Mouse (Mus musculus): ENCODE measurements around the gene Rin3.

Rin3 gene

DNA sequence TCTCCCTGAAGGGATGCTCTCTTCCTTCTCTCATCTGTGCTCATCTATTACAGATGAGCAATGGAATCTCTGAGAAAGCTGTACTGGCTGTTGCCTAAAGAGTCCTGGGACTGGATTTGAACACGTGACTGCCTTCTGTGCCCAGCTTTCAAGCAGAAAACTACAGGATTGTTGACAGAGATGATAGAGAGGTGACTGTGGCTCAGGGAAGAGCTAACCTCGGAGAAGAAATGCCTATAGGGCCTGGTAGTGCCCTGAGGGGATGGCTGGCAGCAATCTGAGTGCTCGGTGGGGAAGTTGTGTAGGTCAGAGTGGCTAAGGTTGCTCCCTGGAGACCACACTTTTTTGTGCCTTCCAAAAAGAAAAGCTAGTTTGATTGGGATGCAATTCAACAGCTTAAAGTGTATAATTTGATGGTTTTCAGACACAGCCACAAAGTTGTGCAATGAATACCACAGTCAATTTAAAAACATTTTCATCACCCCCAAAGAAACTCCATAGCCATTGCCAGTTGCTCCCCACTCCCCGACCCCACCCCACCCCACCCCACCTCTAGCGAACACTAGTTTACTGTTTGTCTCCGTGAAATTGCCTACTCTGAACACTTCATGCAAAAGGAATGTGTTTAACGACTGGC is 1.9 kb upstream of the Rin3 start:
- DNase-seq: no peak

DNA sequence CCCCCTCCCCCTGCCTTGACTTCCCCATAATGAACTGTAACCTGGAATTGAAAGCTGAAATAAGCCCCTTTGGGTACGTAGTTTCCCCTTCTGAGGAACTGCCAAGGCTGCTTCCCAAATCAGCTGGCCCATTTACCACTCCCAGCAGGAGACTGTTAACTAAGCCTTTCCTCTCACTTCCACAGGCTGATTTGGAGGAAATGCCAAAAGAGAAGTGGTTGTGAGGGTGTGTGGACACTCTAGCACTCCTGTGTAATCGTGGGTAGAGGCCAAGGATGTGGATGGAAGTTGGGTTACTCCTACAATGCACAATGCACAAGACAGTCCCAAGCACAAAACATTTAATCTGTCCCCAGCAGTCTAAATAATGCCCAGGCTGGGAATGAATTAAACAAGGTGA is 722 bp upstream of the Rin3 start:
- no peak for DNase-seq

DNA sequence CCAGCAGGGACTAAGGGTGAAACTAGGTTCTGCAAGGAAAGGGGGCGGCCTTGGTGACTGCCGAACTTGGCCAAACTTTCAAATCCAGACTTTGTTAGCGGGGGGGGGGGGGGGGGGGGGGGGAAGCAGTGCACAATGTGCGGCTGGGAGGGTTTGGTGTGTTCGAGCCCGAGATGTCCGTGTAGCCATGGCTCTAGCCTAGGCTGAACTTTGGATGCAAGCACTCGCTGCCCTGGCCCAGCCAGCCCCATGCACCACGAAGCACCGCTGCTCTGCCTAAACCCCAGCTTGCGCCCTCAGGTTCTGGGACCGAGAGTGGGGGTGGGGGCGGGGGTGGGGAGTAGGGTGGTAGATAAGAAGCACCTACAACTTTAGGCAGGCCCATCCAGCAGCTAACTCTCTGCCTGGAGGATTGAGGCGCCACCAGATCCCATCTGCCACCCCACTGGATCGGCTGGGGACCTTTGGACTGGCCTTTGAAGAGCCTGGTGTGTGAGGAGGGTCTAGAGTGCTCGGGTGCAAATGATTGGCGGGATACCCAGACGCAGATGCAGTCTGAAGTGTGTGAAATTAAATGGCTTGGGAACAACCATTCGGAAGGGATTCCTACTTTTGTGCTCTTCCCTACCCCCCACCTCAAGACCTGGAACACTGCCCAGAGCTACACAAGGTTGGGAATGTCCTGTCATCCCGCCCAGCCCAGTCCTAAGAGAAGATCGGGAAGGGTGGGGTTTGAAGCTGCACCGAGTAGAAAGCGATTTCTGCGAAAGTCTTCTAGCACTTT is 827 bp downstream of the Rin3 start:
- DNase-seq: peak; percentile 43 to 47

DNA sequence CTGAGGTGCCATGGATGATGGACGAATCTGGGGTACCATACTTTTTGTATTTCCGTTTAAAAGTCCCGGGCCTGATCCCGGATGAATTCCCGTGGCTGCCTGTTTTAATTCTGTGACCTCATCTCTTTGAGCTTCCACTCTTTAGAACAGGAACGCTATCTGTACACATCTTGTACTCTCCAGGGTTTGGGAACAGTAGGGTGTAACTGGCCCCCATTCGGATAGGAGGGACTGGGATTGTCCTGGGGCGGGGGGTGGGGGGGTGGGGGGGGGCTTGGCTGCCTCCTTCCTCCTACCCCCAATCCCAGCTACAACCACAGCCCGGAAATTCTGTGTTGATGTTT is 1.4 kb downstream of the Rin3 start:
- no peak for DNase-seq

DNA sequence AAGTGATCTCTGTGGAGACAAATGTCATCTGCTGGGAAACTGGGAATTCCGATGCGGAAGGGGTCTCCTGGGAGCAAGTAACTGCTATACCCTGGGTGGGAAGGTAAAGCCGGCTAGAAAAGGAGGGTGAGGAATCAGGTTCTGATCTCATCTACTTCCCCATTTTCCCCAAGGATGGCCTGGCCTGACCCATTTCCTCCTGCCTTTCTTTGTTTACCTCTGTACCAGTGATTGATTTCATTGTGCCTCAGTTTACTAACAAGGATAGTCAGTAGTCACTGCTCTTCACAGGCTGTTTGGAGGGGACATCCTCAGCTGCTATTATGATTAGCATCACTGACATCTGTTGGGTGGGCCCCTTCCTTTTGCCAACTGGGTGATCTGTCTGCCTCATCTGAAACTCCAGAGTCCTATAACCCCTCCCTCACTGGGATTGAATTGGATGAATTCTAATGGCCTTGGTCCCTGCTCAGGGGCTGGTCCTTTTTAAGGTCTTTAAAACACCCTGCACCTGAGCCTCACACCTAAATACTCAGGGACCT is 1.8 kb downstream of the Rin3 start:
- no peak for DNase-seq

DNA sequence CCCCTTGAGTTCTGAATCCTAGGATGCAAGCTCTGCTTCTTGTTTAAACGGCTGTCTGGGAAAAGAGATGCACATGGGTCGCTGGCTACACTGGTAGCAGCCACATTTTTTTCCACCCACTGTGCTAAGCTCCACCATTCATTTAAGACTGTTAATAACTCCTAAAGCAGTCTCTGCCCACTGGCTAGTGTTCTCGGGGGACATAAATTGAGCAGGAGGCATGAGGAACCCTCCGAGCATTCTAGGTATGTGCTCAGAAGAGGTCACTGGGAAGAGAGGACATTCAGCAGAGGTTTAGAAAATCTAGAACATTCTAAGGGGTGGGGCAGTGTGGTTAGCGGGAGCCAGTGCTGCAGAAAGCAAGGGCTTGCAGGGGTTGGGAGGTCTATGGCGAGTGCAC is 2.5 kb downstream of the Rin3 start:
- DNase-seq: no peak

DNA sequence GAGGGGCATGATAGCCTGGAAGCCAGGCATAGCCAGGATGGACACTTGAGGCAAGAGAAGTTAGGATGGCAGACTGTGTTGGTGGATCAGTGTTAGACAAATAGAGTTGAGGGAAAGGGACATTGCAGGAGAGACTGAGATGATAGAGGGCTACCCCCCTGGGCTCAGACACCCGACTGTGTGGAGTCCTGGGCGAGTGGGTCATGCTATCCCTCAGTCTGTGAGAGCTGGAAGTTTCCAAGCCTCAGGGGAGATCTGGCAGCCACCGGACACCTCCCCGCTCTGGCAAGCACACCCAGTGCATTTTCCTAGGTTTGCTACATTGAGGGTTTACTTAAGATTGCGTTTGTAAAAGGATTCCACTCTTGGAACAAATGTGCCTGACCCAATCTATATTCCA is 2.9 kb downstream of the Rin3 start:
- DNase-seq: no peak

DNA sequence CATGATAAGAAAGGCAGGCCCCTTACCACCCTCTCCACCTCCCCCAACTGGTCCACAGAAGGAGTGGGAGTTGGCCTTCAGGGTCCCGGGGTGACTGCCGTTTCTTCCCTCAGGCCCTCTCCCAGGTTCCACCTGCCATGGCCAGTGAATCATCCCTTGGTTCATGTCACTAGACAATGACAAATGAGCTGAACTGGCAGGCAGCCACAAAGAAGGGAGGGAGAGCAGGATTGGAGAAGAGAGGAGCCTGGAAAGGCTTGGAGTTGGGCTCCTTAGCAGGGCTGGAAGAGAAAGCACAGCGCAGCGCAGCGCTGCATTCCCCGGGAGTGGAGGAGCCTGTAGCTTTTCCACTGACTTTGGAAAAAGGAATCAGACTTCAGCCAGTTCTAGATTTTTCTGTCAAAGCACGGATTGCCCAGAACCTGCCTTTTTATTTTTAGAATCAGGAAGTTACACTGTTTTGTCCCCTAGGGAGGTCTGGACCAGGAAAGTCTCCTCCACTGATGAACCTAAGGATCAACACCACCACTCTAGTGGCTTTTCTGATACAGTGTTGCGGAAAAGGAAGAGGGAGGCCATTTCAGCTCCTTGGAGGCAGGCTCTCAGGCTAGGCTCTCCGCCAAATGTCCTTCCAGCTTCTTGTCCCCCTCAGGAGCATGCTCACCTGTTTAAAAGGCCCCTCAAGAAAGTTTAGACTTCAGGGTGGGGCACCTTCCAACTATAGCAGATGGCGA is 4.0 kb downstream of the Rin3 start:
- DNase-seq: no peak

DNA sequence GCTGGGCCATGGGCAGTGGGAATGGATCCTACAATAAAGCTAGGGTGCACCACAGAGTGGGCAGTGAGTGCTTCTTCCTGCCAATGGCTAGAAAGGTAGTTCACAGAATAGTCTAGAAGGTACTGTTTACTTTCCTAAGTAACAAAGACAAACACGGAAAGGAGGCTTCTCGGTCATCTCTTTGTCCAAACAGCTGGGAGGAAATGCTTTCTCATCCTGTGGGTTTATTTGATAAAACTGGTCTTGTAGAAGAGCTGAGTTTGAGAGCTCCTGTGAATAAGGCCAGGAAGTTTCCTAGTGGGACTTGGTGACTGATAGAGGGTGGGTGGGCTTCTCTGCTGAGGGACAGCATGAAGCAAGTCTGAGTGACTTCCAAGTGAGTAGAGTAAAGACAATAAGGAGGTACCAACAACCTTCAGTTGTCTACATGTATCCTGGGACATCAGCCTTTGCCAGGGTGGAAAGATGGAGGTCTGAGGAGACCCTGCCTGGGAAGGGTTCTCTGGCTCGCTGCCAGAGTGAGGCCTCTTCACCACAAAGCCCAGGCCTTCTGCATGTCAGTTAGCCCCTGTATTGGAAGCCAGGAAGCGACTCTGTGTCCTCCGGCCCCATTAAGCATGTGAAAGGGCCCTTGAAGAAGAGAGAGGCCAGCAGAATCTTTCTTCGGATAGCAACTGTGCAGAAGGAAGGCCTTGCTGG is 5.2 kb downstream of the Rin3 start:
- DNase-seq: no peak

DNA sequence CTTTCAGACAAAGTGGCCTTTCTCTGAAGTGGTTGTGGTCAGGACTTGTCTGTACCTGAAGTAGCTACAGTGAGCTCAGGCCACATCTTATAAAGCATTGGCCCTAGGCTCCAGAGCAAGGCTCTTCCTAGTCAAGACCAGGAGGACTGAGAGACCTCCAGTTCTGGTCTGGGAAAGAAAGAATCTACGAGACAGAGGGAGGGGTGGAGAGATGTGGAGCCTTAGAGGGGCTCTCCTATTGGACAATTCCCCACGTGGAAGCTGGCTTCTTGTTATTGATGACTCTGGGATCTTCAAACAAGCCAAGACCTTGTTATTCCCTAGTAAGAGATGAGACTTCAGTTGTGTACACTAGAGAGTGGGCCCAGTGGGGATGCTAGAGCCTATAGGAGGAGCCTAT is 6.0 kb downstream of the Rin3 start:
- DNase-seq: no peak

DNA sequence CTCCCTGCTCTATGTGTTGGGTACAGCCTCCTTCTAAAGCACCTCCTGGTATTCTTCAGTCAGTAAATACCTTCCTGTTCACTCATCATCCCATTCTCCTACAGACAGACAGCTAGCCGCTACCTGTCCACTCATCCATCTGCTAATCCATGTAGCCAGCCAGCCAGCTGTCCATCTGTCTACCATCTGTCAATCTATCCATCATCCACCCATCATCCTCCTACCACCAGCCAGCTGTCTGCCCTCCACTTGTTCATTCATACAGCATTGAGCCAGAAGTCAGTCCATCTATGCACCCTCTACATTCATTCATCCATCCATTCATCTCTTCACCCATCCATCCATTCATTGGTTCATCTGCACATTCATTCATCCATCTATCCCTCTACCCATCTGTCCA is 6.7 kb downstream of the Rin3 start:
- DNase-seq: no peak

DNA sequence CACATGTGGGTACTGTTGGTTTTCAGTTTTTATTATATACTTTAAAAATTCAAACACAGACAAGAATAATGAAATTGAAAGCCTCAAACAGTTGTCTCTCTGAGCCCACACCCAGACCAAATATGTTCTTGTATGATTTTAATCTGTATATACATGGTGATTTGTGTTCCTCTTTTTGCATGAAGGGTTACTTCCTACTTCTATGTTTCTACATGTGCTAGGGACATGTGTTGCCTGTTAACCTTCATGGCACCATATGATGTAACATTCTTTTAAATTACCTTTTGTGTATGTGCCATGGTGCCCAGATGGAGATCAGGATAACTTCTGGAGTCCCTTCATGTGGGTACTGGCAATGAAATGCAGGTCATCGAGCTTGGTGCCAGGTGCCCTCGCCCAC is 7.8 kb downstream of the Rin3 start:
- no peak for DNase-seq

DNA sequence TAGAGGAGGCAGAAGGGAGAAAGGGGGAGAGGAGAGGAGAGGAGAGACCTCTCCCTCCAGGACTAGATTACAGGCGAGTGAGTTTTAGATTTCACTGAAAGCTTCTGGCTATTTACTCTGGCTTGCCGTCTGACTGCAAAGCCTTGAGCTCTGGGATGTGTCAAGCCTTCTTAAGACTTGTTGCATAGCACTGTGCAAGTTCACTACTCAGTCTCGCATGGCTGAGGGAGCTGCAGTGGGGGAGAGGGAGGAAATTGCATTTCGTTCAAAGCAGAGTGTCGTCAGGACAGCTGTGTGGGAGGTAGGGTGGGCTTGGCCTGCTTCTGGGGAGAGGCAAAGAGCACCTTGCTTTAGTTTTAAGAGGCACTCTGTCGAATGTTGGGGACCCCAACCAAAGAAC is 8.8 kb downstream of the Rin3 start:
- peak; percentile 66 to 79 for DNase-seq

DNA sequence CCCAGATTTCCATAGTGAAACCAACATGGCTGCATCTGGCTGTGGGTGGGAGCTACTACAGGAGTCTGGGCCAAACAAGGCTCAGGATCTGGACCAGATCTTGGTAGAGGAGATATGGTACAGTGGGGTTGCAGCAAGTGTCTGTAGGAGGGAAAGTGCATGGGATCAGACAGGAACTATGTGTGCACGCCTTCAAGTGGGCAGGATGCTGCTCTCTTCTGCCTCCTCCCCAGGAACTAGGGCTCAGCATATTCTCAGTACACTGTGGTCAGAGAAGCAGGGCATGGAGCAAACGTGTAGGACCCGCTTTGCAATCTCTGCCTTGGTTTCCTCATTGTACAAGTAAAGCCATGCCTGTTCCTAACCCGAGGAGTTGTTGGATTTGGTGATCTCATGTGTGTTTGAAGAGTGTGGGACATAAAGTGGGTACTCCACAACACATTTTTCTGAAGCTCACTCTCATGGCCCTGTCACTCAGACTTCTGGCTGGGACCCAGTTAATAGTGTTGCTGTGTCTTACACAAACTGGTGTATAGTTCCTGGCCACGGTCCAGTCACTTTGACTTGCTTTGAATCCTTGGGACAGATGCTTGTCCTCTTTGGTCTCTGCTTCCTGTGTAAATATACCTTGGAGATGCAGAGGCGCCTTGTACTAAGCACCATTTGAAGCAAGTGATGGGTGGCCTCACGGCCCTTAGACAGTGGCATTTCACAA is 9.8 kb downstream of the Rin3 start:
- peak; percentile 39 to 51 for DNase-seq

DNA sequence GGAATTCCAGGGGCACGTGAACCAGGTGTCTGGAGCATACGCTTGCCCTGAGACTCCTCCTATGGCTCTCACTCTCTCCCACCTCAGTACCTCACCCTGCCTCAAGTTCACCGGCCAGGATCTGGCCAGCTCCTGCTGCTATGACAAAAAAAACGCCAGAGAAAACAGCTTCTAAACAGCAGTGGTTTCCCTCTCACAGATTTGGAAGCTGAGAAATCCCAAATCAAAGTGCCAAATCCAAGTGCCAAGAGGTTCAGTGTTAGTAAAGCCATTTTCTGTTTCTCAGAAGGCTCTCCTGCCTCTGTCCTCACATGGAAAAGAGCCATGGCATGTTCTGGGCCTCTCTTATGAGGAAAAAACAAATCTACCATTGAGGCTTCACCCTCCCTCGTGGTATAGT is 11.8 kb downstream of the Rin3 start:
- DNase-seq: no peak

DNA sequence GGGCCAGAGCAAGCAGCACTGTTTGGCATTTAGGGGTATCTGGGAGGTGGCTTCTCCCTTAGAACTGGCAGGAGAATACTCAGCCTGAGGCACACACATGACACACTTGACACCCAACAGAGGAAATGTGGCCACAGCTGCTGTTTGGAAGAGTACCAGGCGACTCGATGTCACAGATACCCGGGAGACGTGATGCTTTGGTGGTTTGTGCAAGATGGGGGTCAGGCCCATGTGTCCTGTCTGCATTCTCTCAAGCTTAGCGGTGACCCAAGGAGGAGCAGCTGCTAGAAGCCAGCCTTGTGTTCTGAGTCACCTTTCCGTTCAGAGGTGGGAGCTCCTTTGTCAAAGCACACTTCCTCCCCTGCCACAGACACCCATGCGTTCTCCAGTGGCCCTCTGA is 12.4 kb downstream of the Rin3 start:
- peak; percentile 54 to 67 for DNase-seq

DNA sequence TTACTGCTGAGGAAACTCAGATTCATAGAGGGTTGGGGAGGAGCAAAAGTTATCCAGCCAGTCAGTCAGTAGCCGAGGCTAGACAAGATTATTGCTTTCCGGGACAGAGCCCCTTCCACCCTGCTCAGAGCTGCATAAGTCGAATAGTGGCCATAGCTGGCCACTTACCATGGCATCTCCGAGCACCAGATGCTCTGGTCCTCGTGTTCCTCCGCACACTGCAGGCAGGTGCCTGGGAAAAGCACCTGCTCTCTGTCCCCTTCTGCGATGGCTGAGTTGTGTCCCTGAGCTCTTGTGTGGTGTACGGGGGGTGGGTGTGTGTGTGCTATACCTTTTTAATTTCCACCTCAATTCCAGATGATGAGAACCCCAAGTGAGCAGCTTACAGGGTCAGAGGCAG is 12.8 kb downstream of the Rin3 start:
- DNase-seq: no peak

DNA sequence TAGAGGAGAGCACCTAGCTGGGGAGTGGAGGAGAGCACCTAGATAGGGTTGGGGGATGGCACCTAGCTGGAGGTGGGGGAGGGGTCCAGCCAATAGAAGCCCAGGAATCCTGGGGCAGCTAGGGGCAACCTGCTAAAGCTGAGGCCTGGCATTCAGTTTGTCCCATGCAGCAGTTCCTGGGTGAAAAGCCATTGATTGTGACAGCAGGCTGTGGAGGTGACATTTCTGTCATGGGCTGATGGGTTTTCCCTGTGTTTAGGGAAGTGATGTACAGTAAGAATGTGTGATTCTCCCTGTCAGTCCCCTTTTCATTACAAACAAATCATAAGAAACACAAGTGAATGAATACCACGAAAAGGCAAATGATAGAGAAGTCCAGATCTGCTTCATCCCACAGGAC is 13.5 kb downstream of the Rin3 start:
- no peak for DNase-seq

DNA sequence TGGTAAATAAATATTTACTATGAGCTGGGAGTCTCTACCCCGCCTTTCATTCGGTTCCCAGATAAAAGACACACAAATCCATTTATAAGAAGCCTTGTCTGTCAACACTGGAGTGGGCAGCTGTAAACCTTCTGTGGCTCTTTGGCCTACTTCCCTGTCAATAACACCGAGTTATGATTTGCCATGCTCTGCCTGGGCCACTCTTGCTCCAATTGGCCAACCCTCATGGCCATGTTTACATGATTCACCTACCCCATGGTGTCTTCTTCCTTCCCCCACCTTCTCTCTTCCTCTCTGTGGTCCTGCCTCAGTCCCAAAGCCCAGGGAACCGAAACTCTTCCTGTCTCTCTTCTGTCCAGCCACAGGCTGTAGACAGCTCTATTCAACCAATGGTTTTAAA is 14.1 kb downstream of the Rin3 start:
- no peak for DNase-seq

DNA sequence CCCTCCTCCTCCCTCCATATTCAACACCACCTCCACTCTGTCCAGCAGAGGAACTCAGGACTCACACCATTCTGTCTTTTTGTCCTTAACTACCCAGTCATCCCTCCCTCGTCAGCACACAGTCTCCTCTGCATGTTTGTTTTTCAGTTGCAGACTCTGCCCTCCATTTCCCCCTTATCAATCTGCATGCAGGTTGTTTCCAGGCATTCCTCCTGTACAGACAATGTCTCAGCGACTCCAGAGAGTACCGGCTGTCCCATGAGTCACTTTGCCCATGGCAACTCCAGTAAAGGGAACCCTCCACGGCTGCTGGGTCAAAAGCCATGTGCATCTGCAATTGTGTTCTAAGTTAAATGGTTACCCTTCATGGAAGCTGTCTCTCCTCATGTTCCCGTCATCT is 16.4 kb downstream of the Rin3 start:
- DNase-seq: no peak

DNA sequence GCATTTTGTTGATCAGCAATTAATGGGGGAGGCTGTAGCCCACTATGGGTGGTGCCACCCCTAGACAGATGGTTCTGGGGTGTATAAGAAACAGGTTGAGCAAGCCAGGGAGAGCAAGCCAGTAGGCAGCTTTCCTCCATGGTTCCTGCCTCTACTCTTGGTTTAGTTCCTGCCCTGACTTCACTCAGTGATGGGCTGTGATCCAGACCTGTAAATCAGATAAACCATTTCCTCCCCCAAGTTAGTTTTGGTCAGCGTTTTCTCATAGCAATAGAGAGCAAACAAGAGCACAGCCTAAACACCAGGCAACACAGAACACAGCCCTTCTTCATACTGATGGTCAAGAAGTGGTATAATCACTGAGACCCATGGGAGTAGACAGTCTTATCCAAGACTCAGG is 18.7 kb downstream of the Rin3 start:
- no peak for DNase-seq

DNA sequence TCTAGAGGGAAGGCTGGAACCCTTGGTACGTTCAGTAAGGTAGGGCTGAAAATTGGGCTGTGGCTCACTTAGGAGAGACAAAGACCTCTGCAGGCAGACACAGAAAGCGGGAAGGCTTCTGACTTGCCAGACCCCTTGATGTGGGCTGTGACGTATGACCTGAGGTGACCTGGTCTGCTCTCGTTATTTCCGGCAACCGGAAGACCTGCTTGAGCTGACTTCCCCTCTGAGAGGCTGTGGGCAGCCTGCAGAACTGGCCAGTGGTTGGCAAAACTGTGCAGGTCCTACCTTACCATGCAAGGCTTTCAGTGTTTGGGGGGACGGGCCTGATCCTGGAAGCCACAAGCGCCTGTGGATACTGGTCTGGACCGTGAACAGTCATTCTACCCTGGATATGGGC is 19.5 kb downstream of the Rin3 start:
- DNase-seq: no peak

All from thymus, postnatal 36 days (tissue).